Mouse (Mus musculus) myocyte (in vitro differentiated cells): ENCODE measurements around the gene Cd177. TPM values are rescaled to one million over a fixed set of nuclear protein-coding genes. Genes with fewer than 3 reads are reported as not detected.
"Not testable (repeated sequence)": the region's sequence is repeated elsewhere in the genome, so short reads cannot be mapped to it uniquely, and the experiment has no call there.

Experiments
- H3K27me3 ChIP-seq: one replicate; pipeline ENCODE4 v1.6.1; 2011; ENCODE audit not compliant: control insufficient read depth, insufficient read depth, insufficient read length
- H3K36me3 ChIP-seq: one replicate; pipeline ENCODE4 v1.6.1; 2011; ENCODE audit not compliant: control insufficient read depth, insufficient read depth
- H3K4me2 ChIP-seq: one replicate; pipeline ENCODE4 v1.6.1; 2011; ENCODE audit warnings: low read depth, control low read depth
- H3K4me3 ChIP-seq: one replicate; pipeline ENCODE4 v1.5.1; 2011; ENCODE audit warnings: mild to moderate bottlenecking, control low read depth, moderate library complexity
- H3K79me2 ChIP-seq: one replicate; pipeline ENCODE4 v1.6.1; 2011; ENCODE audit not compliant: control insufficient read depth, insufficient read depth
- H3ac ChIP-seq: one replicate; pipeline ENCODE4 v1.6.1; 2011; ENCODE audit not compliant: control insufficient read depth, insufficient read length
- CEBPB ChIP-seq: IDR thresholded peaks from 2 replicates; pipeline ENCODE4 v1.6.1; 2011; ENCODE audit warnings: mild to moderate bottlenecking, moderate library complexity; ENCODE audit not compliant: poor library complexity, insufficient read depth, severe bottlenecking
- E2F4 ChIP-seq: IDR thresholded peaks from one replicate; pipeline ENCODE4 v1.6.1; 2011; ENCODE audit warnings: mild to moderate bottlenecking, control low read depth, moderate library complexity; ENCODE audit not compliant: insufficient read depth
- MAX ChIP-seq: IDR thresholded peaks from one replicate; pipeline ENCODE4 v1.6.1; 2011; ENCODE audit warnings: low read depth, mild to moderate bottlenecking, control low read depth
- MYOD1 ChIP-seq, 3 experiments: IDR thresholded peaks; one replicate each; pipeline ENCODE4 v1.6.1; 2011; ENCODE audit warnings: control low read depth in 2 of 3, low read depth in 2 of 3, mild to moderate bottlenecking in 2 of 3, moderate library complexity in 1 of 3; ENCODE audit not compliant: insufficient read length in 2 of 3, control insufficient read depth in 1 of 3
- MYOG ChIP-seq, 3 experiments: IDR thresholded peaks; one replicate each; pipeline ENCODE4 v1.6.1; 2011; ENCODE audit warnings: control low read depth in 2 of 3, low read depth in 2 of 3, mild to moderate bottlenecking in 2 of 3; ENCODE audit not compliant: insufficient read length in 2 of 3, control insufficient read depth in 1 of 3, insufficient read depth in 1 of 3
- POLR2A ChIP-seq: IDR thresholded peaks from one replicate; pipeline ENCODE4 v1.6.1; 2011; ENCODE audit warnings: low read depth, mild to moderate bottlenecking, control low read depth, moderate library complexity; ENCODE audit not compliant: insufficient read length
- POLR2AphosphoS2 ChIP-seq: IDR thresholded peaks from one replicate; pipeline ENCODE4 v1.6.1; 2011; ENCODE audit warnings: low read depth, control low read depth; ENCODE audit not compliant: insufficient read length
- REST ChIP-seq: IDR thresholded peaks from one replicate; pipeline ENCODE4 v1.6.1; 2011; ENCODE audit warnings: mild to moderate bottlenecking, control low read depth, moderate library complexity; ENCODE audit not compliant: insufficient read depth, insufficient read length
- SRF ChIP-seq: IDR thresholded peaks from one replicate; pipeline ENCODE4 v1.6.1; 2011; ENCODE audit warnings: low read depth; ENCODE audit not compliant: control insufficient read depth, insufficient read length
- TCF12 ChIP-seq: IDR thresholded peaks from one replicate; pipeline ENCODE4 v1.6.1; 2011; ENCODE audit warnings: mild to moderate bottlenecking, control low read depth; ENCODE audit not compliant: poor library complexity, insufficient read depth, severe bottlenecking
- TCF3 ChIP-seq: IDR thresholded peaks from one replicate; pipeline ENCODE4 v1.6.1; 2011; ENCODE audit warnings: low read depth, control low read depth; ENCODE audit not compliant: insufficient read length
- USF1 ChIP-seq: IDR thresholded peaks from one replicate; pipeline ENCODE4 v1.6.1; 2011; ENCODE audit warnings: low read depth, mild to moderate bottlenecking, control low read depth, moderate library complexity
- polyA plus RNA-seq: library from polyadenylated mRNA; unstranded; fragments of >200 nt; fragmentation: generic; extraction: Trizol; gene quantifications from one replicate; pipeline ENCODE4 v1.2.1, GENCODE M21; 2012; ENCODE audit warnings: missing spikeins

Gene Cd177
- not detected for polyA plus RNA-seq

DNA sequence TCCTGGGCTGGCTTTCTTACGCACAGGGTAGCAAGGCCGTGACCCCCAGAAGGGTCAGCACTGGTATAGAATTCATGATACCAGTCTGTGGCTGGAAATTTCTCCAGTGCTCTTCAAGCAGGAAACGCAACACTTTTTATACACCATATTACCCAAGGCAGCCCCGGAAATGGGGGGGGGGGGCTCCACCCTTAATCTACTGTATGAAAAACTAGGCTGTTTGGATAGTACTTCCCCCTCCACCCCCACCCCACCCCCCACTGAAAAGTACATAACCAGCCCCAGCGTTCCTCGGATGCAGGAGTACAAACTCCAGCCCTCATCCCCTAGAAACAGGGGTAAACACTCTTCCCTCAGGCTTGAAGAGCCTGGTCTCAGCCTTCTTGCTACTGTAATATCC, at the start of gene Cd177:
Gene Cd177 (minus strand): TSS at position 101 of the 400 bp plus-strand sequence.
- no peaks in the 10 kb centered on the region for H3K79me2 ChIP-seq
- H3K27me3 ChIP-seq: peaks cover 66% of the 10 kb centered on the region
- H3ac ChIP-seq: no peak within 1 kb of the TSS
- H3K4me3 ChIP-seq: no peak within 1 kb of the TSS
- H3K4me2 ChIP-seq: no peak within 1 kb of the TSS
- TF ChIP-seq CEBPB: no peak
- no peak for TF ChIP-seq E2F4
- no peak for TF ChIP-seq TCF3
- no peak for TF ChIP-seq USF1
- no peak for TF ChIP-seq POLR2AphosphoS2
- no peak for TF ChIP-seq MAX
- TF ChIP-seq POLR2A: no peak
- no peak for TF ChIP-seq SRF
- H3K36me3 ChIP-seq: no peaks in the 10 kb centered on the region

DNA sequence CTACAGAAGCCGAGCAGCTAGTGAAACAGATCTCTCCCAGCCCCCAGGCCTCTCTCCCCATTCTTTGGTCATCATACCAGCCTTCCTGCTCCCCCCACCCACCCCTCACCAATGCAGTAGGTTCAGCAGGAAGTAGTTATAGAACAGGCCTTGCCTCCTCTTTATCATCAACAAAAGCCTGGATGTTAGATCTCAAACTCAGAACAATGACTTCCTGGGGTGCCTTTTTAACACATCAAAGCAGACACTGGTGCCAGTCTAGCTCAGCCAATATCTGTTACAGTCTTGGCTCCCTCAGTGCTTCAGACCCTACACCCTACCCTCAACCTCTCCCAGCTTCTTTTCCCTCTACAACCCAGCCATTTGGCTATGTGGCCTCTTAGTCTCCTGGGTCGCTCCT, 48.9 kb upstream of the Cd177 start:
- Histone ChIP-seq H3K79me2 (no peaks in the 10 kb centered on the region), H3ac (no peak overlapping the region), H3K27me3 (peaks cover 24% of the 10 kb centered on the region), H3K36me3 (no peaks in the 10 kb centered on the region), H3K4me3 (no peak overlapping the region), H3K4me2 (no peak overlapping the region)
- TF ChIP-seq MYOG (IDR thresholded peaks at IDR 0.05; ENCODE audit: control insufficient read depth in 1 of 3, insufficient read depth in 1 of 3, insufficient read length in 2 of 3, low read depth in 2 of 3) (no peak), MAX (no peak), REST (no peak), E2F4 (no peak)

GRCm38 (mm10) chr7:24804826-24805225, 44.7 kb upstream of the Cd177 start:
- H3K79me2 ChIP-seq: no peaks in the 10 kb centered on the region
- no peaks in the 10 kb centered on the region for H3K36me3 ChIP-seq
- no peak overlapping the region for H3K4me2 ChIP-seq
- H3K27me3 ChIP-seq: peaks cover 18% of the 10 kb centered on the region
- no peak overlapping the region for H3ac ChIP-seq
- TF ChIP-seq POLR2AphosphoS2 (no peak), REST (no peak), CEBPB (no peak), E2F4 (no peak), USF1 (no peak), POLR2A (no peak), TCF12 (no peak), MYOD1 (IDR thresholded peaks at IDR 0.05; ENCODE audit: control insufficient read depth in 1 of 3, insufficient read length in 2 of 3, low read depth in 2 of 3) (no peak), SRF (no peak), MAX (no peak), TCF3 (no peak), MYOG (IDR thresholded peaks at IDR 0.05; ENCODE audit: control insufficient read depth in 1 of 3, insufficient read depth in 1 of 3, insufficient read length in 2 of 3, low read depth in 2 of 3) (no peak)
- no peak overlapping the region for H3K4me3 ChIP-seq

DNA sequence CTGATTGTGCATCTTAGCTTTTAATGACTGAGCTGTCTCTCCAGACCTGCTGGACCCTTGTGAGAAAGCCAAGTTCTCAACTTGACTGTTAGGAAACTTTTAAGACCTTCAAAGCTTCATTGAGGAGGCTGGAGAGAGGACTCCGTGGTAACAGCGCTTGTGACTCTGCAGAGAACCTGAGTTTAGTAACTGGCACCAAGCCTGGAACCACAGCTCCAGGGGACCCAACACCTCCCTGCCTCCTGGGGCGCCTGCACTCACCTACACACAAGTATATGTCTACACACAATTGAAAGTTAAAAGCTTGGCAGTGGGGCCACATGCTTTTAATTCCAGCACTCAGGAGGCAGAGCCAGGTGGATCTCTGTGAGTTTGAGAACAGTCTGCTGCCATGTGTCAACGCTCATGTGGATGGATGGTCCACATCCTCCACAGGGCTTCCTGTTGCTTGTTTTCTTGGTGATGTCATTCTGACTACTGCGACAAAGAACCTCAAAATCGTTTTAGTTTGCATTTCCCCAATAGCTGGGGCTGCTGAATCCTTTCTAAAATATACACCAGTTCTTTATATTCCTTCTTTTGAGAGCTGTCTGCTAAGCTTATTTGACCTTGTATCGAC, 42.1 kb upstream of the Cd177 start:
- no peak overlapping the region for H3ac ChIP-seq
- no peak overlapping the region for H3K4me2 ChIP-seq
- no peak overlapping the region for H3K4me3 ChIP-seq
- TF ChIP-seq E2F4 (no peak), POLR2A (no peak), SRF (no peak), CEBPB (no peak), REST (no peak), TCF12 (no peak), POLR2AphosphoS2 (no peak), USF1 (no peak), MYOD1 (IDR thresholded peaks at IDR 0.05; ENCODE audit: control insufficient read depth in 1 of 3, insufficient read length in 2 of 3, low read depth in 2 of 3) (no peak), MAX (no peak), MYOG (IDR thresholded peaks at IDR 0.05; ENCODE audit: control insufficient read depth in 1 of 3, insufficient read depth in 1 of 3, insufficient read length in 2 of 3, low read depth in 2 of 3) (no peak), TCF3 (no peak)
- H3K79me2 ChIP-seq: no peaks in the 10 kb centered on the region
- H3K36me3 ChIP-seq: no peaks in the 10 kb centered on the region
- H3K27me3 ChIP-seq: peaks cover 7% of the 10 kb centered on the region

DNA sequence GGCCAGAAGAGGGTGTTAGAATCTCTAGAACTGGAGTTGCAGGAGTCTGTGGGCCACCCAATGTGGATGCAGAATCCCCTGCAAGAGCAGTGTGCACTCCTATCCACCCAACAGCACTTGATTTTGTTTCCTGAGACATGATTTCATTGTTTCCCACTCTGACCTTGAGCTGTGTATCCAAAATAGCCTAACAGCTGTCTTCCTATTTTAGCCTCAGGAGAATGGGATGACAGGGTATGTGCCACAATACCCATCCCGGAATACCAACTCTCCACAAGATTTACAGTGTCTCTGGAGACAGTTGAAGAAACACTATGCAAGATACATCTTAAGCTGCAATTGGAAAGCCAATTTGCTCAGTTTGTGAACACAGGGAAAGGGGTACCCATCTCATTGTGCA, 37.8 kb upstream of the Cd177 start:
- H3K4me3 ChIP-seq: no peak overlapping the region
- H3K27me3 ChIP-seq: peaks cover 7% of the 10 kb centered on the region
- H3ac ChIP-seq: no peak overlapping the region
- no peaks in the 10 kb centered on the region for H3K79me2 ChIP-seq
- H3K4me2 ChIP-seq: peak overlapping the region; percentile 10
- TF ChIP-seq POLR2AphosphoS2 (no peak), MYOD1 (IDR thresholded peaks at IDR 0.05; ENCODE audit: control insufficient read depth in 1 of 3, insufficient read length in 2 of 3, low read depth in 2 of 3) (peak; percentile 2 to 53 (median 23)), TCF12 (peak; percentile 25), MYOG (IDR thresholded peaks at IDR 0.05; ENCODE audit: control insufficient read depth in 1 of 3, insufficient read depth in 1 of 3, insufficient read length in 2 of 3, low read depth in 2 of 3) (peak in 1 of 3 experiments; percentile 69)
- no peaks in the 10 kb centered on the region for H3K36me3 ChIP-seq

DNA sequence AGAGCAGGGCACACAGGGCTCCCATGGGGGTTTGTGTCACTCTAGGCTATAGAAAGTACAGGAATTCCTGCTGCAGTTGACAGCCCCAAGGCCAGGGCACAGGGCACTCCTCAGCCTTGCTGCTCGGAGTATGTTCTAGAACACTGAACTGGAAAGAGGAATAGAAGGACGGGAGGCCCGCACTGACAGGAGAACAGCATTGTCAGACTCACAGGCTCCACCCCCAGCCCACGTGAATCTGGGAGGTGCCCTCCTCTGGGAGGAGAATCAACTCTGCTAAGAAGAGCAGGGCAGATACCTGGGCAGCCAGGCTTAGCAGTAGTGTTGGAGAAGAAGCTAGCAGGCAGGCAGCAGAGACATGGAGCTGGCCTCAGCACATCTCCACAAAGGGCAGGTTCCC, 16.8 kb upstream of the Cd177 start, which contains the start of gene Ceacam10:
Gene Ceacam10 (plus strand): TSS at position 289 of the 400 bp plus-strand sequence.
- not testable (repeated sequence) for H3K4me3 ChIP-seq, H3ac ChIP-seq, H3K79me2 ChIP-seq, H3K4me2 ChIP-seq, H3K36me3 ChIP-seq
- H3K27me3 ChIP-seq: peaks cover 11% of the 10 kb centered on the region
